Mouse (Mus musculus): ENCODE measurements around the gene Dmgdh.

Dmgdh gene

GRCm38 (mm10) chr13:93674131-93674561, at the start of gene Dmgdh, which contains the start of gene Bhmt2:
Gene Dmgdh, plus strand, starts transcription at chr13:93674433.
Gene Bhmt2, minus strand, starts transcription at chr13:93674302.
- peak; percentile 16 for DNase-seq

GRCm38 (mm10) chr13:93628861-93629260, 45.4 kb upstream of the Dmgdh start:
- peak; percentile 16 for DNase-seq

- DNase-seq, result no peak
Observed at GRCm38 (mm10) chr13:93630941-93631705, 43.1 kb upstream of the Dmgdh start.

GRCm38 (mm10) chr13:93632927-93633326, 41.3 kb upstream of the Dmgdh start:
- no peak for DNase-seq

GRCm38 (mm10) chr13:93636561-93636960, 37.7 kb upstream of the Dmgdh start:
- no peak for DNase-seq

- DNase-seq, result no peak
Observed at GRCm38 (mm10) chr13:93637282-93638245, 36.7 kb upstream of the Dmgdh start, which contains the start of gene Bhmt. Gene Bhmt, minus strand, starts transcription at chr13:93637961.

- no peak for DNase-seq
Observed at GRCm38 (mm10) chr13:93639636-93640035, 34.6 kb upstream of the Dmgdh start.

- DNase-seq, result no peak
Observed at GRCm38 (mm10) chr13:93648387-93649130, 25.7 kb upstream of the Dmgdh start.

GRCm38 (mm10) chr13:93653382-93653781, 20.9 kb upstream of the Dmgdh start:
- DNase-seq, result no peak

- no peak for DNase-seq
Observed at GRCm38 (mm10) chr13:93657941-93658340, 16.3 kb upstream of the Dmgdh start.

- no peak for DNase-seq
Observed at GRCm38 (mm10) chr13:93667586-93667985, 6.6 kb upstream of the Dmgdh start.

GRCm38 (mm10) chr13:93672371-93672770, 1.9 kb upstream of the Dmgdh start:
- no peak for DNase-seq

- DNase-seq, result no peak
Observed at GRCm38 (mm10) chr13:93673296-93673695, 937 bp upstream of the Dmgdh start.

- no peak for DNase-seq
Observed at GRCm38 (mm10) chr13:93676864-93677263, 2.6 kb downstream of the Dmgdh start.

GRCm38 (mm10) chr13:93683336-93683735, 9.1 kb downstream of the Dmgdh start:
- no peak for DNase-seq

GRCm38 (mm10) chr13:93685226-93685625, 11.0 kb downstream of the Dmgdh start:
- no peak for DNase-seq

- peak; percentile 30 for DNase-seq
Observed at GRCm38 (mm10) chr13:93687321-93687720, 13.1 kb downstream of the Dmgdh start.

- DNase-seq, result no peak
Observed at GRCm38 (mm10) chr13:93689566-93689965, 15.3 kb downstream of the Dmgdh start.

GRCm38 (mm10) chr13:93690821-93691220, 16.6 kb downstream of the Dmgdh start:
- no peak for DNase-seq

GRCm38 (mm10) chr13:93698866-93699265, 24.6 kb downstream of the Dmgdh start:
- no peak for DNase-seq

- no peak for DNase-seq
Observed at GRCm38 (mm10) chr13:93705697-93706096, 31.5 kb downstream of the Dmgdh start.

- no peak for DNase-seq
Observed at GRCm38 (mm10) chr13:93707271-93707670, 33.0 kb downstream of the Dmgdh start.

- DNase-seq, result no peak
Observed at GRCm38 (mm10) chr13:93710325-93710724, 36.1 kb downstream of the Dmgdh start.

Data from embryo, embryonic 11 days (tissue).